Mouse (Mus musculus): ENCODE measurements around the gene Pde4d.

Pde4d gene

DNA sequence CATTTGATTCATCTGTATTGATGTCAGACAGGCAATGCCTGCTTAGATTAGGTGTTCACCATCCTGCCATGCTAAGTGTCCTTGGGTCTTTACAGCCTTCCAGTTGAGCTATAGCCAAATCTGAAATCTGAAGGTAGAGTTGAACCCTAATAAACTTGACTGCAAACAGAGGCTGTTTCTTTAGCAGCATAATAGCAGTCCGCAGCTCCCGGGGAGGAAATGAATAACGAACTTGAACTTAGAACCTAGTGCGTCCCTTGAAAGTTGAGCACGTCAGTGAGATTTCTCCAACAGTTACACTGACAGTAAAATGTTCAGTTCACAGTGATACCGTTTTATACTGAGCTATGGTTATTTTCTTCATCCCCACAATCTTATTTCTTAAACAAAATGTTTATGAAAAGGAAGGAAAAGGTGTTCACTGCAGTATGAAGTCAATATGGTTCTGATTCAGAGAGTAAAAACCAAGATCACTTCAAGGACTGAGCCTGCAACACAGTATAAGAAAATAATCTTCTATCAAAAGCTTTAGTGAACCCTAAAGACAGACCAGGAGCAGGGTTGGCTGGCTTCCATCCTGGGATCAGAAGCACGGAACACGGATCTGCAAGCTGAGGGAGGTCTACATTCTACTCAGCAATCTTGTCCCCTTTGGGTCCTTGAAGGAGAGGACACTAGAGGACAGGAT lies 1372.1 kb downstream of the Pde4d start:
- DNase-seq (ENCODE audit: low spot score in 2 of 2): no peak

DNA sequence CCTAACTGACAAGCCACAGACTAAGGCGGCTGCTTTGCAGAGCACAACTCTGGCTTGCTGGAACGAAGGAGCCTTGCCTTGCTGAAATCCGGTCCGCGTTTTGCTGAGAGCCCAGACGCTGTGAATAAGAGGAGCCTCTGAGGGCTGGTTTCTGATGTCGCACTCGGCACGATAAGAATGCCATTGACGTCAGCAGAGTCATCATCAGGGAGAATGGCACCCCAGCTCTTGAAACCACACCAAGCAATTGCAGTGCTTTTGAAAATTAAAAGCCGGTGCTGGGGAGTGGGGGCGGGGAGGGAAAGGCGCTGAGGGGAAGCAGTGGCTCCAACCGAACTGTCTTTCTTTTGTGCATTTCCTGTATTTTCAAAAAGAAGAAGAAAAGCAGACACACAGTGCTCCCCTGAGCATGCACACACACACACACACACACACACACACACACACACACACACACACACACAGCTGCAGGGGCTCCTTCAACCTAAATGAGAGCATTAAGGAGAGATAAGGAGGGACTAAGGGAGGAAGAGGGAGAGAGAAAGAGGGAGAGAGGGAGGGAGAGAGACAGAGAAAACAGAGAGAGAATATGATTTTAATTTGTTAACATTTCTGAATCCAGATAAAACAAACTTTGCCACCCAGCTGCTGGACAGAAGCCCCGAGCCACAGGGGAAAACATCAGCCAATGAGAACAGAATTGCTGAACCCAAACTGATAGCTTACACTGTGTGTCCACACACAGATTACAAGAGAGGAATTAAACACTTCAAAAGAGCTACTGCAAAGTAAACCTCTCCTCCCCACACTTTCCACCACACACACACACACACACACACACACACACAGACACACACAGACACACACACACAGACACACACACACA lies 1372.9 kb downstream of the Pde4d start:
- DNase-seq (ENCODE audit: low spot score in 2 of 2): peak; percentile 93 to 94

DNA sequence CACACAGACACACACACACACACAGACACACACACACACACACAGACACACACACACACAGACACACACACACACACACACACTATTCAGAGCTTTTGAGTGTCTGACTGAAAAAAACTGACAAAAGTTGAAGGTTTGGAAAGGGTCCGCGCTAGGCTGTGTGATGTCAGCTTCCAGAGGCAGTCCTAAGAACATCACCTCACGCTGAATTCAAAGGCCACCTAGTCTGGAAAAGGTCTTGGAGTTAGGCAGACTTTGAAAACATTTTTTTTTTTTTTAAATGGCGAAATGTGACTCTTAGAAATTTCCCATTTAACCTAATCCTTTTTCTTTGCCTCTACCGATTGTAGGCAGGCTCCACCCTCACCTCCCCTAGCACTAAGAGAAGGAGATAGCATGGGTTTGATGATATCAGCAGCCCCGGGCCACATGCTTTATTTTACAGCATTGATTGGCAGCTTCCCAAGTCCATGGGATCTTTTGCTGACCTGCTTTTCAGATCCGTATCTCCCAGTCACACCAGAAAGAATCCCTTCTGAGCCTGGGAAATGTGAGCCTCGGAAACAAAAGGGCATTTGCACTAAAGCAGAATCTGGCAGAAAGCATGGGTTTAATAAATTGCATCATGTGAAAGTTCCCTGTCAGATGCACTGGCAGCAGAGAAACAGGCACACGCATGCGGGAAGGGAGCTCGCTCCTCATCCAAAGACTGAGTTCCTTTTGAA lies 1373.7 kb downstream of the Pde4d start:
- DNase-seq (ENCODE audit: low spot score in 2 of 2): no peak

- DNase-seq (ENCODE audit: low spot score in 2 of 2): no peak
These were observed 1376.1 kb downstream of the Pde4d start for GRCm38 (mm10) chr13:109825891-109826290.

DNA sequence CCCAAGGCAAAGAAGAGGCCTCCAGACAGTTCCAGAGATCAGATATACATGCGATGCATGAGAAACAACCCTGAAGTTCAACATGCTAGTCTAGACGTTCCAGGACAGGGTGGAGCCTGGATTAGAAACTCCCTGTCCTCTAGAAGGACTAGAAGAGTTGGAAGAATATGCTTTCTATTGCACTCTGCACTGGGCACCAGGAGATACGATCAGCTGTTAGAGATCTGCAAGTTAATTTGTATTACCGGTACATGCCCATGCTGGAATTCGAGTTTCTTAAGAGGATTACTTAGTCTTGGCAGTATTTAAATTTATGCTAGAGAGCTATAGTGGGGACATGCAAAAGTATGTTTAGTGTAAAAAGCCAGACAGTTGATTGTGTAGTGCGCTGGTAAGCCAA lies 1377.6 kb downstream of the Pde4d start:
- no peak for DNase-seq (ENCODE audit: low spot score in 2 of 2)

DNA sequence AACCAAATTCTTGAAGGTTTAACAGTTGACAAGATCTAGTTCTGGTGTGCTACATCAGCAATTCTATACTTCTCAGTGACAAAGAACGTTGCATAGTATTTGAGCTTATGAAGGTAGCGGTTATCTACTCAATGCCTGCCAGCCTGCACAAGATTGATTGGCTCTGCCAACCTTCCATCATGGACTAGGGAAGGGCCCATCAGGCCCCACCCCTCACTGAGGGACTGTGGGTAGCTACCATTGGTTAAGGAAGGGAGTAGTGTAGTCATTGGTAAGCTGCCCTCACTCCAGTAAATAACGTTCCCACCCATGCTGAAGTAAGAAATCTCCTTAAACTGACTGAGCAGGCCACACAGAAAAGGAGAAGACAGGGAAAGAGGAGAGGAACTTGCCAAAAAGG lies 1378.2 kb downstream of the Pde4d start:
- no peak for DNase-seq (ENCODE audit: low spot score in 2 of 2)

- no peak for DNase-seq (ENCODE audit: low spot score in 2 of 2)
These were observed 1379.7 kb downstream of the Pde4d start for GRCm38 (mm10) chr13:109829444-109829843.

GRCm38 (mm10) chr13:109834935-109835334 lies 1385.2 kb downstream of the Pde4d start:
- no peak for DNase-seq (ENCODE audit: low spot score in 2 of 2)

DNA sequence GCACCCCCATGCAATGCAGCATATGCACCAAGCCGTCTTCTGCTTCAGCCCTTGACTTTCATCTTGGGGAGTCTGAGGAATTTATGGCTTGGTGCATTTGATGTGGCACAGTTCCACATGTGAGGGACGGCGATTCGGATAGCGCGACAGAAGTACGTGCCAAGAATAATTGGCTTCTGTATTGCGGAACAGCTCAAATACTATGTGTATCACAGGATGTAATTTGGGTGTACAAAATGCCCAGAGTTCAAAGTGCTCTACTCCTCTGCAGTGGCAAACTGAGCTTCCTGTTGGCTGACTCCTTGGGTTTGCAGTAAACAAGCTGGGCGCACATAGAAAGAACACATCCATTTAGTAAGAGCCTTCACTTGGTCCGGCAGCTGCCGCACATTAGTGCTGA lies 1387.7 kb downstream of the Pde4d start:
- DNase-seq (ENCODE audit: low spot score in 2 of 2): no peak

DNA sequence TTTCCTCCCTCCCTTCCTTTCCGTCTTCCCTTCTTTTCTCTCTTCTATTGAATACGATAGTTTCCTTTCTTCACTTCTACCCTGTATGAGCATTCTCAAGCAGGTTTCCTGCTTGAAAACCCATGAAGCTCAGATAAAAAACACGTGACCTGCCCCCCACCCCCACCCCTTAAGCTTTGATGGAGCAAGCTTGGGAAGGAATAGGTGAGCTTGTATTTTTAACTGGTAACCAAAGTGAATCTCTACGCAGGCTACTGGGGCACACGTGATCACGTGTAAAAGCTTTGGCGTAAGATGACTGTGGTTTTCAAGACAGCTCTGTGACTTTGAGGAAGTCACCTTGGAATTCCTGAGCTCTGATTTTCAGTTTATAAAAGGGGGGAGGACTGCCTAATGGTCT lies 1388.2 kb downstream of the Pde4d start:
- no peak for DNase-seq (ENCODE audit: low spot score in 2 of 2)

- no peak for DNase-seq (ENCODE audit: low spot score in 2 of 2)
These were observed 1390.5 kb downstream of the Pde4d start for GRCm38 (mm10) chr13:109840251-109840650.

GRCm38 (mm10) chr13:109841140-109841822 lies 1391.5 kb downstream of the Pde4d start:
- DNase-seq (ENCODE audit: low spot score in 2 of 2): no peak

- no peak for DNase-seq (ENCODE audit: low spot score in 2 of 2)
These were observed 1393.2 kb downstream of the Pde4d start for GRCm38 (mm10) chr13:109842982-109843381.

DNA sequence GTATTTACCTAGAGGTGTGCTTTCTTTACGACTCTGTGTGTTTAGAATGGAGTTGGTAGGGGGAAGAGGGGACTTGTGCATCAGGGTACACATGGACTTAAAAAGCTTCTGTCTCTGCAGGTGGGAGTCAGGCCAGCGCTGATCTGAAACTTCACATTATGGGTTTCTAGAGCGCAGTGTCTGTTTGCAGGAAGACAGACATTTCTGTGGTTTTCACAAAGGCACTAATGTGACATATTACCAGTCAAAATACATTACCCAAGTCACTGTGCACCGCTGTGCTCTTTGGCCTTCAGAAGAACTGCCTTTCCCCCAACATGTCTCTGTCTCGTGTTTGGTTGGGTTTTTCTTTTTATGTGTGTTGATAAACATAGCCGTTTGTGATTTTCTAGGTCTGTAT lies 1395.1 kb downstream of the Pde4d start:
- no peak for DNase-seq (ENCODE audit: low spot score in 2 of 2)

DNA sequence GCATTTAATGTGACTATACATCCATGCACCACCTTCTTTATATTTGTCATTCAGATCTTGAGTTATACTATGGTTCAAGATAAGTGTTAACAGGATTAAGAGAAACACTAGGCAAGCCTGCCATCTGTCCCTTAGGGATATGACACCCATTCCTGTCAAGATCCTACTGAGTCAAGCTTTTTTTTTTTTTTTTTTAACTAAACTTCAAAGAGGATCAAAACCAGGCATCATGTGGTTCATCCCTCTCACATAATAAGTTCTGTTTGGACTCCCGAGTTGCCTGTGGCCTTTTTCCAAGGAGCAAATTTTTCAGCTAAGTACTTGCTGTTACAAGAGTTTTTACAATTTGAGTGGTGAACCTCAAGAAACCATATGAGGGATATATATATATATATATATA lies 1414.1 kb downstream of the Pde4d start:
- DNase-seq (ENCODE audit: low spot score in 2 of 2): no peak

GRCm38 (mm10) chr13:109864311-109864710 lies 1414.6 kb downstream of the Pde4d start:
- no peak for DNase-seq (ENCODE audit: low spot score in 2 of 2)

DNA sequence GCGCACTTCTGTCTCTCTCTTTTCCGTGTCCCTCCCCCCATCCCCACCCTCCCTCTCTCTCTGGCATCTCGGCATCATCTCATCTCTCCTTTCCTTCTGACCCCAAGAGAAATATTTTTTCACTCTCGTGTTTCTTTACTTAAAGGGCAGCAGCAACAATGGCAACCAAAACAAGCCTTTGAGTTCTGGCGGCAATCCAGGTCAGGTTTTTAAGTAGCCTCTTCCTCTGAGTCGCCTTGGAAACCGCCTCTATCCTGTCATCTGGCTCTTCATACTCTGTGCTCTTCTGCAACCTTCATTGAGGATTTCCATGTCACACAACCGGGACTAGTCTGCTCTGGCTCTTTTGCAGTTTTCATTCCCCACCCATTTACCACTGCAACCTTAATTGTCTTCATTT lies 1430.6 kb downstream of the Pde4d start:
- DNase-seq (ENCODE audit: low spot score in 2 of 2): no peak

GRCm38 (mm10) chr13:109881161-109881857 lies 1431.6 kb downstream of the Pde4d start:
- no peak for DNase-seq (ENCODE audit: low spot score in 2 of 2)

- no peak for DNase-seq (ENCODE audit: low spot score in 2 of 2)
These were observed 1433.9 kb downstream of the Pde4d start for GRCm38 (mm10) chr13:109883636-109884035.

- no peak for DNase-seq (ENCODE audit: low spot score in 2 of 2)
These were observed 1435.1 kb downstream of the Pde4d start for GRCm38 (mm10) chr13:109884812-109885211.

- no peak for DNase-seq (ENCODE audit: low spot score in 2 of 2)
These were observed 1438.5 kb downstream of the Pde4d start for GRCm38 (mm10) chr13:109888293-109888692.

Measured in frontal cortex, postnatal 36 days (tissue).